Mouse (Mus musculus) R1 (cell line): ENCODE data around the gene Aph1c.
A peak's percentile ranks its signal among the peaks of the same experiment; 100 is the strongest.
"Not testable (repeated sequence)": the region's sequence is repeated elsewhere in the genome, so short reads cannot be mapped to it uniquely, and the experiment has no call there.

Source experiments
- DNase-seq: peaks from one replicate; pipeline ENCODE4 v3.0.0-alpha.2; 2018; ENCODE audit warnings: low read depth, low spot score

Gene Aph1c

DNA sequence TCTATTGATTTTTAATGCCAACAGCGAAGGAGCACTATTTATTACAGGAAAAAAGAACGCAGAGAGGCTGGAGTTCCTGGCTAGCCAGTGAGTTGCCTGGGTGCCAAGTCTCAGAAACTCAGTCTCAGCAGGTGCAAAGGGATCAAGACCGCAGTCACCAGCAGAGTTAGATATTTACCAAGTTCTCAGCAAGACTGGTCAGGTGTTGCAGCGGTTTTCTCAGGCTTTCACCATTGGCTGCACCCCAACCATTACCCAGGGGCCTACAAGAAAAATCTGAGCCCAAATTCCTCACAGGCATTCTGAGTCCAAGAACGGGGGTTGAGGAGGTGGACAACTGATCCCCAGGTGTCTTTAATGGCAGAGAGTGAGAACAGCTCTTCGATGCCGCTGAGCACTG lies 675 bp downstream of the Aph1c start:
- no peak for DNase-seq

DNA sequence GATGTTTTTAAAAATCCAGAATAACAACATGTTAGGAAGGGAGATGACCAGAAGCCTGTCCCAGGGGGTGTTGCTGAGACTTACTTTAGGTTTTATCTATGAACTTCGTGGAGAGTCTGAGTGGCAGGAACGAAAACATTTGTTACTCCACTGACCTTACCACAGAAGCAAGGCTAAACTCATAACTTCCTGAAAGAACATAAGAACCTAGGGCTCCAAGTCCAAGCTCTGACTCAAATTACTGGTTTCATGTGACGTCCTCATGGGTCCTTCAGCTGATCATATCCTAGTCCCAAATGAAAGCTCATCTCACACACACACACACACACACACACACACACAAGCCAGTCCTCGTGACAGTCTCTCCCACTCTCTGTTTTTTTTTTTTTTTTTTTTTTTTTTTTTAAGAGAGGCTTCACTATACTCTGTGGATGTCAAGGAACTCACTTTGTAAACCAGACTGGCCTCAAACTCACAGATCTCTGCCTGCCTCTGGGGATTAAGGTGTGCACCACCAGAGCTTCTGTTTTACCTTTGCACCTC lies 2.1 kb downstream of the Aph1c start:
- DNase-seq: no peak

DNA sequence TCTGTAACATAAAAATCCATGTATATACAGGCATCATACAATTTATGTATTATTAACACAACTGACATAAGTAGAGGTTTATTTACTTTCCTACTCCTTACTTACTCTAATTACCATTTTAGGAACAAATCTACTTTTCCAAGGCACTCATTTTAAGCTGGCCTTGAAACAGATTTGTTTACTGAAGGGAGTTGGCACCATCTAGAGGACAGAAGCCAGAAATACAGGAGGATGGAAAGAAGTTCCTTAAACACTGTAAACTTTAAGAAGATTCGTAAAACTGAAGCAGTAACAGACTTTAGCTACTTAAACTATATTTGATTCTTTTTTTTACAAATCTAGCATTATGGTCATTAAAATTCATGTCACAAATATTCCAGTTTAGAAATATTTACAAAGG lies 8.5 kb downstream of the Aph1c start:
- DNase-seq: peak; percentile 64

DNA sequence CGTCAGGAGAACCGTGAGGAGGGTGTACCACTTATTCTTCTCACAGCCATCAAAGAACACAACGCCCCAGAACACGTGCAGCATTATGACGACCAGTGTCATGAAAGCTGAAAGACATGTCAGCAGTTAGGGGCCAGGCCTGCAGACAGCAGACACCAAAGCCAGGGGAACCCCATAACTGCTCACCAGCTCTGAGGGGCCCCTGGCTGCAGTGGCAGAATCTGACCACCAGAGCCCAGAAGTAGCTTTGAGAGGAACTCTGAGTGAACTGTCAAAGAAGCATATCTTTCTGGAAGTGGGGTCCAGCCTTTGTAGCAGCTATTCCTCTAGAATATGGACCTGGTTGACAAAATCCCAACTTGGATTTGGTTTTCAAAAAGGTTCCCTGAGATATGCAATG lies 12.3 kb downstream of the Aph1c start:
- not testable (repeated sequence) for DNase-seq

DNA sequence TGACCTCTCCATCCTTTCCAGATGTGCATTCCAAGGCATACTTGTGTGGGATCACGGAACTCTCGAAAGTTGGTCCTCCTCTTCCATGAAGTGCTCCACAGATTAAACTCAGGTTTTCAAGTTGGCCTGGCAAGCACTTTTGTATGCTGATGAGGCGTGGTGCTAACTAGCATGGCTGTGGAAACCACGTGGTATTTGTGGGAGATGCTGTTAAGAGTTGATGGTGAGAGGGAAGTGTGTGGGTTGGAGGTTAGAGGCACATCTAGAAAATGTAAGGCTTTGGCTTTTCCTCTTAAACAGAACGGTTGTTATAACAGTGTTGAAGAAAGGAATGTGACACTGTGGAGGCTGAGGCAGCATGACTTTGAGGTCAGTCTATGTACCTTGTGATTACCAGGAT lies 13.5 kb downstream of the Aph1c start:
- no peak for DNase-seq

- DNase-seq: no peak
These were observed 21.1 kb downstream of the Aph1c start for GRCm38 (mm10) chr9:66813392-66813791.

DNA sequence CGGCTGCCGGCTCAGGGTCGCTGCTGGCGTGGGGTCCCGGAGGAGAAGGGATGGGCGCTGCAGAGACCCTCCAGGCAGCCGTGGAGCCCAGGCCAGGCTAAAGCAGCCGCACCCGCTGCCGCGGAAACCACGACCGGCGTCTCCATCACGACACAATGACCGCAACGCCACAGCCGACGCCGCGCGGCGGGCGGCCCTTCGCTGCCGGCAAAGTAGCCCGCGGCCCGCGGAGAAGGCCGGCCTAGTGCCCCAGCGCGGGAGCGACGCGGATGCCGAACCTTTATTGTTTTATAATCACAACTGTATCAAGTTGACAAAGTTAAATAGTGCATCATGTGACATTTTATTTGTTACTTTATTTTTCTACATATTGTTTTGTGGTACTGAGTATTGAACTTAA lies 28.6 kb downstream of the Aph1c start:
- DNase-seq: peak; percentile 8

- DNase-seq: peak; percentile 61
These were observed 32.6 kb downstream of the Aph1c start for GRCm38 (mm10) chr9:66801947-66802346.

DNA sequence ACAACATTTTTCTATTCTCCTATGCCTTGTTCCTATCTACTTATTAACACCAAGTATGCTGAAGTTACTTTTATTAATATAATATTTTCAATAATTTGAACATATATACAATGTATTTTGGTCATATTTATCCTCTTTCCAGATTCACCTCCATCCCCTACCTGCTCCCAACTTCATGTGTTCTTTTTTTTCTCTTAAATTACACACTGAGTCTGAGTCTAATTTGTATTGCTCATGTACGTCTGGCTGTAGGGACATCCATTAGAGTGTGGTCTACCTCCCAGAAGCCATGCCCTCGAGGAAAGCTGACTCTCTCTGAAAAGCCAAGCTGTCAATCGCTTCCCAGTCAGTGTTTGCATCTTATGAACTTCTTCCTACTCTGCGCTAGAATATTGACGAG lies 37.8 kb downstream of the Aph1c start, which contains the start of gene Gm10647:
Gene Gm10647, plus strand, starts transcription at position 301 of the 400 bp plus-strand sequence.
- no peak for DNase-seq

DNA sequence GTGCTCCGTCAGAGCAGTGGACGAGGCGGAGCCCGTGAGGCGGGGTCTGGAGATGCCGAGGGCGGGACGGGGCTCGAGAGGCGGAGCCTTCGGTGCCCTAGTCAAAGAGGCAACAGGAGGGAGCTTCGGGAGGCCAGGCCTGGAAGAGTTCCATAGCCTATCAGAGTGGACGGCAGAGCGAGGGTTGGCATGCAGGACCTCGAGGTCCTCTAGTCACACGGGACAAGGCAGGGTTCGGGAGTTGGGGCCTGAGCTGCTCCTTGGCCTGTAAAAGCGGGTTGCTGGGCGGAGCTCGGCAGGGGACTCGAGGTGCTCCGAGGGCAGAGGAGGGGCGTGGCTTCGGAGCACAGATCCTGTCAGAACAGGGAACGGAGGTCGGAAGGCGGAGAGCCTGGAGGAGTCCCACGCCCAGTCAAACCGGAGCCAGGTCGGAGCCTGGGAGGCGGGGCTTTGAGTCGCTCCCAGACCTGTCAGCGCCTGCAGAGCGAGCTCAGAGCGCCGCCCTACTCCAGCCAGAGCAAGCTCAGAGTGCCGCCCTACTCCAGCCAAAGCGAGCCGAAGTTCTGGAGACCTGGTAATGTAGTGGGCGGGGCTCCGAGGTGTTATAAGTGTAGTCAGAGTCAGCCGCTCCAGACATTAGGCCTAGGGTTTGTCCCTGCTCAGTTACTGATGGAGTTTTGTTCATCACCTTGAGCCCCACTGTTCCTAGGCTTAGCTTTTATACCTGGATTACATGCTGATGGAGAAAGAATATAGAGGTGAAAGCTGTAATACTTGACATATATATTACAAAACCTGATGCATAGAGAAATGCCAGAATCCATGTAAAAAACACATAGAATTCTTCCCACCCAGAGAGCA lies 38.8 kb downstream of the Aph1c start, which contains the start of gene Aph1b:
Gene Aph1b, minus strand, starts transcription at position 27 of the 861 bp plus-strand sequence.
- DNase-seq: peak; percentile 99

DNA sequence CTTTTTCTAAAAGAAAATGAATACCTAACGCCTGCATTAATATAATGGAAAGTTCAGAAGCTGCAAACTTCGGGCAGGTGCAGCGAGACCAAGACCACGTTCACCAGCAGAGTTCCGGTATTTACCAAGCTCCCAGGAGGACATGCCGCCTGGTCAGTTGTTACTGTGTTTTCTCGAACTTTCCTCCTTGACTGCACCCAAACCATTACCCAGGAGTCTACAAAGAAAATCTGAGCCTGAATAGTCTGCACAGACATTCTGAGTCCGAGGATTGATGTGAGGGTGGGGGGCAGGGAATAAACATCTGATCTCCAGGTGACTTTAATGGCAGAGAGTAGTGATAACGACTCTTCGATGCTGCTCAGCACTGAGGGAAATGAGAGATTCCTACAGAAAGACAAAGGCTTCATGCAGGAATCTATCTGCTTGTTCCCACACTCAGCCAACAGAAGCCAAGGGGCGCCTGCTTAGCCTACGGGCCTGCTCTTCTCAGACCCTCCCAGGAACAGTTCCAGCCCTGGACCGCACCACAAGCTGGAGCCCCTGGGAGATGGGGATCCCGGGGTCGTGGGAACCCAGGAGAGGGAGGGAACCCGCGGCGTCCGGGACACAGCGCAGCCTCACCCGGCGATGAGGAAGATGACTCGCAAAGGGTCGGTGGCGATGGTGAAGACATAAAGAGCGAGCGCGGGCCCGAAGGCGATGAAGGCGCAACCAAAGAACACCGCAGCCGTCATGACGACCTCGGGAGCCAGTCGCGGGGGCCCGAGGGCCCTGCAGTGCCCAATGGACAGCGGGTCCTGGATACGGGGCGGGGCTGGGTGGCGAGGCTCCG lies 39.7 kb downstream of the Aph1c start:
- DNase-seq: no peak

GRCm38 (mm10) chr9:66787821-66788220 lies 46.7 kb downstream of the Aph1c start:
- peak; percentile 35 for DNase-seq

DNA sequence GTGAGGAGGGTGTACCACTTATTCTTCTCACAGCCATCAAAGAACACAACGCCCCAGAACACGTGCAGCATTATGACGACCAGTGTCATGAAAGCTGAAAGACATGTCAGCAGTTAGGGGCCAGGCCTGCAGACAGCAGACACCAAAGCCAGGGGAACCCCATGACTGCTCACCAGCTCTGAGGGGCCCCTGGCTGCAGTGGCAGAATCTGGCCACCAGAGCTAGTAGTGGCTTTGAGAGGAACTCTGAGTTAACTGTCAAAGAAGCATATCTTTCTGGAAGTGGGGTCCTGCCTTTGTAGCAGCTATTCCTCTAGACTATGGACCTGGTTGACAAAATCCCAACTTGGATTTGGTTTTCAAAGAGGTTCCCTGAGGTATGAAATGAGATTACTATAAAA lies 50.0 kb downstream of the Aph1c start:
- DNase-seq: not testable (repeated sequence)

DNA sequence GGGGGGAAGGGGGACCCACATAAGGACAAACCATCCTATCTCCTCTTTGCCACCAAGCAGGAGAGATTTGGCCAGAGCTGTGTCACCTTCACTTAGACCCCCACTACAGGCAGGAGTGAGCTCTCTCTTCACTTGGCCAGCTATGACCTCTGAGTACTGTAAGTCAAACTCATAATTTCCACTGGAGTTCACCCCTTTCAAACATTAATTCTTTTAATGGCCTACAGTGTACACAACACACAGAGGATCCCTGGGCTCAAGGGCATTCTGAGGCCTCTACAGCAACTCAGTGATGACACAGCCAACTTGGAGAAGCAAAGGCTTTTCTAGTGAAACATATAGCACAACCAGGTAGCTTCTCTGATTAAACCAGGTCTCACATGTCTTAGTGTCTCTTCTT lies 63.8 kb downstream of the Aph1c start:
- DNase-seq: no peak

GRCm38 (mm10) chr9:66769275-66769674 lies 65.3 kb downstream of the Aph1c start:
- DNase-seq: no peak

DNA sequence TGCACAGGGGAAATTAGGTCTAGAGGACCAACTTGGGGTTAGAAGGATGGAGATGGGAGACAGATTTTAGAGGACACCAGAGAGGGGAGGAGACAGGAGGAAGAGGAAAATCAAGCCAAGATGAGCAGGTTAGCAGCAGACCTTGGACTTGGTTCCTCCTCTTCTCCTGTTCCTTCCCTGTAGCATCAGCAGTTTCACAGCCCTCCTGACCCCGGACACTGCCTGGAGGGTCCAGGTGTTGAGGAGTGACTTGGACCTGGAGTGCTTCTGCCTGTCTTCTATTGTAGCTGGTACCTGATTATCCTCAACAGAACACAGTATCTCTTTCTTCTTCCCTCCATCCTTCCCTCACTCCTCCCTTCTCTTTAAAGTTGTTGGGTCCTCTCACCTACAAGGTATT lies 65.8 kb downstream of the Aph1c start:
- DNase-seq: no peak
